Mouse (Mus musculus): ENCODE measurements around the gene Adprhl2. TPM values are rescaled to one million over a fixed set of nuclear protein-coding genes. Genes with fewer than 3 reads are reported as not detected.

Gene Adprhl2
- polyA plus RNA-seq, 1 experiment = 69.4 TPM

- TF ChIP-seq GATA1 (IDR thresholded peaks at IDR 0.05; ENCODE audit: low read length) = no peak
These were observed 8.3 kb downstream of the Adprhl2 start for GRCm38 (mm10) chr4:126313202-126313601.

DNA sequence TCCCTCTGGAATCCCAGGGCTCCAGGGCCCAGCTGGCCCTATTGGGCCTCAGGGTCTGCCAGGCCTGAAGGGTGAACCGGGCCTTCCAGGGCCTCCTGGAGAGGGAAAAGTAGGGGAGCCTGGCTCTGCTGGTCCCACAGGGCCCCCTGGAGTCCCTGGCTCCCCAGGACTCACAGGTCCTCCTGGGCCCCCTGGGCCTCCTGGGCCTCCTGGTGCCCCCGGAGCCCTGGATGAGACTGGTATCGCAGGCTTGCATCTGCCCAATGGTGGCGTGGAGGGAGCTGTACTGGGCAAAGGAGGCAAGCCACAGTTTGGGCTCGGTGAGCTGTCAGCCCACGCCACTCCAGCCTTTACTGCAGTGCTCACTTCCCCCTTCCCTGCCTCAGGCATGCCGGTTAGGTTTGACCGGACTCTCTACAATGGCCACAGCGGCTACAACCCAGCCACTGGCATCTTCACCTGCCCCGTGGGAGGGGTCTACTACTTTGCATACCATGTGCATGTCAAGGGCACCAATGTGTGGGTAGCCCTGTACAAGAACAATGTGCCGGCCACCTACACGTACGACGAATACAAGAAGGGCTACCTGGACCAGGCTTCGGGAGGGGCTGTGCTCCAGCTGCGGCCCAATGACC, 9.8 kb downstream of the Adprhl2 start:
- no peak for TF ChIP-seq GATA1 (IDR thresholded peaks at IDR 0.05; ENCODE audit: low read length)

DNA sequence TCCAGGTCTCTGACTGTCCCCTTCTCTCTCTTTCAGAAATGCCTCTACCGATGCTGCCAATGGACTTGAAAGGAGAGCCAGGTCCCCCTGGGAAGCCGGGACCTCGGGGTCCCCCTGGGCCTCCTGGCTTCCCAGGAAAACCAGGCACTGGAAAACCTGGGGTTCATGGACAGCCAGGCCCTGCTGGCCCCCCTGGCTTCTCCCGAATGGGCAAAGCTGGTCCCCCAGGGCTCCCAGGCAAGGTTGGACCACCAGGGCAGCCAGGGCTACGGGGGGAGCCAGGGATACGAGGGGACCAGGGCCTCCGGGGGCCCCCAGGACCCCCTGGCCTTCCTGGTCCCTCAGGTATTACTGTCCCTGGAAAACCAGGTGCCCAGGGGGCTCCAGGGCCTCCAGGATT, 11.2 kb downstream of the Adprhl2 start:
- no peak for TF ChIP-seq GATA1 (IDR thresholded peaks at IDR 0.05; ENCODE audit: low read length)

- TF ChIP-seq GATA1 (IDR thresholded peaks at IDR 0.05; ENCODE audit: low read length) = no peak
These were observed 11.6 kb downstream of the Adprhl2 start for GRCm38 (mm10) chr4:126309922-126310309.

GRCm38 (mm10) chr4:126309211-126309921, 12.1 kb downstream of the Adprhl2 start:
- no peak for TF ChIP-seq GATA1 (IDR thresholded peaks at IDR 0.05; ENCODE audit: low read length)

DNA sequence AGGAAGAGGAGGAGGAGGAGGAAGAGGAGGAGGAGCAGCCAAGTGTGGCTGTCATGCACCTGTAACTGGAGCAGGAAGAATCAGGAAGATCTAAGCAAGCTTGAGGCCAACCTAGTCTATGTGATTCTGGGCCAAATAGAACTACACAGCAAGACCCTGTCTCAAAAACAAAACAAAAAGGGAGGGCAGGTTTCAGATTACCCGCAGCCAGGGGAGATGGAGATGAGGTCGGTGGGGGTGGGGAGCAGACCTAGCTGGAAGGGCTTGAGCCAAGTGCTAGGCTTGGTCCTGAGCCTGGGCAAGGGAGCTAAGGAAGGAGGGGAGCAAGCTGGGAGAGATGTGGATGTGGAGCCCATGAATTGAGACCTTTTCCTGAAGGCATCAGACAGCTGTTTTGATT, 14.7 kb downstream of the Adprhl2 start:
- no peak for TF ChIP-seq GATA1 (IDR thresholded peaks at IDR 0.05; ENCODE audit: low read length)

DNA sequence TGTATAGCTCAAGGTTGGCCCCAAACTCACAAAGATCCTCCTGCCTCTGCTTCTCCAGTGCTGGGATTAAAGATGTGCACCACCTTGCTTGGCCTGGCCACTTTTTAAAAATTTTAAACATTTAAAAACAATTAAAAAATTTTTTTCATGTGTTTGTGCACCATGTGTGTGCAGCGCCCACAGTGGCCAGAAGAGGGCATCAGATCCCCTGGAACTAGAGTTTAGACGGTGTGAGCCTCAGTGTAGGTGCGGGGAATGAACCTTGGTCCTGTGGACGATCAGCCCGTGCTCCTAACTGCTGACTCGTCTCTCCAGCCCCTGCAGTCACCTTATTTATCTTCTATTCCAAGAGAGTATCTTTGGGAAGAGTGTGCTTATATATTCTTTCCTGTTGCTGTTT, 15.4 kb downstream of the Adprhl2 start:
- no peak for TF ChIP-seq GATA1 (IDR thresholded peaks at IDR 0.05; ENCODE audit: low read length)

DNA sequence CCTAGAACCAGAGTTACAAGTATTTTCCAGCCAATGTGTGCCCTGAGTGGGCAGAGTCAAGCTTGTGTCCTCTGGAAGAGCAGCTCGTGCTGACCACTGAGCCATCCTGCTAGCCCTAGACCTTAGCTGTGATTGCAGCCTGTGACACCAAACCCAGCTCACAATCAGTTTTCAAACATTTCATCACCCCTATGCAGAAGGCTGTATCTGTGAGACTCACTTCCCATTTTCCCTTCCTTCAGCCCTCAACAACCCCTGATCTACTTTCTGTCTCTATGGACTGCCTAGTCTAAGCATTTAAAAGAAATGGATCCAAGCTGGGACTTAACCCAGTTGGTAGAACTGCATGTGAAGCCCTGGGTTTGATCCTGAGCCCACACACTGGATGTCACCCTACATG, 16.1 kb downstream of the Adprhl2 start:
- TF ChIP-seq GATA1 (IDR thresholded peaks at IDR 0.05; ENCODE audit: low read length) = no peak

DNA sequence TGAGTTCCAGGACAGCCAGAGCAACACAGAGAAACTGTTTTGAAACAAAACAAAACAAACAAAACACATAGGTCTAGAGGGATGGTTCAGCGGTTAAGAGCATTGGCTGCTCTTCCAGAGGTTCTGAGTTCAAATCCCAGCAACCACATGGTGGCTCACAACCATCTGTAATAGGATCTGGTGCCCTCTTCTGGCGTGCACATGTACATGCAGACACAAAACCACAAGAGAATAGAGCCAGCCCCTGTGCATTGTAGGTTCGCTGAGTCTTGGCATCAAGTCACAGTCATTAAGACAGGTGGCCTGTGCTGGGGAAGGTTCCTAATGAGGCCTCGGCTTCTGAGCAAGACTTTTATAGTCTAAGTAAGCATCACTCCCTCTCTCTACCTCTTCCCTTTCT, 17.6 kb downstream of the Adprhl2 start:
- TF ChIP-seq GATA1 (IDR thresholded peaks at IDR 0.05; ENCODE audit: low read length) = no peak

- TF ChIP-seq GATA1 (IDR thresholded peaks at IDR 0.05; ENCODE audit: low read length) = no peak
These were observed 19.8 kb downstream of the Adprhl2 start for GRCm38 (mm10) chr4:126301584-126302309.

GRCm38 (mm10) chr4:126300916-126301583, 20.5 kb downstream of the Adprhl2 start:
- no peak for TF ChIP-seq GATA1 (IDR thresholded peaks at IDR 0.05; ENCODE audit: low read length)

- no peak for TF ChIP-seq GATA1 (IDR thresholded peaks at IDR 0.05; ENCODE audit: low read length)
These were observed 24.8 kb downstream of the Adprhl2 start for GRCm38 (mm10) chr4:126296617-126297101.

- no peak for TF ChIP-seq GATA1 (IDR thresholded peaks at IDR 0.05; ENCODE audit: low read length)
These were observed 25.6 kb downstream of the Adprhl2 start for GRCm38 (mm10) chr4:126295937-126296336.

GRCm38 (mm10) chr4:126295152-126295551, 26.4 kb downstream of the Adprhl2 start:
- no peak for TF ChIP-seq GATA1 (IDR thresholded peaks at IDR 0.05; ENCODE audit: low read length)

DNA sequence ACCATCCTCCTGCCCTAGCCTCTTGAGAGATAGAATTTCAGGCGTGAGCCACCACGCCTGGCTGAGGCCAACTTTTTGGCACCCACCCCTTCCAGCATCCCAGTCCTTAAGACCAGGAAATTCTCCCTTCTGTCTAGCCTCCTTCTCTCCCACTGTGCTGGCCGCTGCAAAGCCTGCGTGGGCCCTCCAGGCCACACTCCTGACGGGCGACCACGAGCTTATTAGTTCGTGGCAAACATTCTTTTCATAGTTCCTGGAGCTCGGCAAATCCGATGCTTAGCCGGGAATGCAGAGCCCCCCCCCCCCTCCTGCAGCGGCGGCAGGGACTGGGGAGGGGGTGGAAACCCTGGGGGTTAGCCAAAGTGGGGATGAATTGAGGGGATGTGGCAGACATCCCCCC, 30.3 kb downstream of the Adprhl2 start:
- no peak for TF ChIP-seq GATA1 (IDR thresholded peaks at IDR 0.05; ENCODE audit: low read length)

GRCm38 (mm10) chr4:126290314-126290713, 31.2 kb downstream of the Adprhl2 start:
- TF ChIP-seq GATA1 (IDR thresholded peaks at IDR 0.05; ENCODE audit: low read length) = no peak
